Mouse (Mus musculus): ENCODE measurements around the gene Bcl6b. TPM values are rescaled to one million over a fixed set of nuclear protein-coding genes. Genes with fewer than 3 reads are reported as not detected.

The Bcl6b gene
- total RNA-seq, 1 experiment from 2014 or later = 0.69 TPM

DNA sequence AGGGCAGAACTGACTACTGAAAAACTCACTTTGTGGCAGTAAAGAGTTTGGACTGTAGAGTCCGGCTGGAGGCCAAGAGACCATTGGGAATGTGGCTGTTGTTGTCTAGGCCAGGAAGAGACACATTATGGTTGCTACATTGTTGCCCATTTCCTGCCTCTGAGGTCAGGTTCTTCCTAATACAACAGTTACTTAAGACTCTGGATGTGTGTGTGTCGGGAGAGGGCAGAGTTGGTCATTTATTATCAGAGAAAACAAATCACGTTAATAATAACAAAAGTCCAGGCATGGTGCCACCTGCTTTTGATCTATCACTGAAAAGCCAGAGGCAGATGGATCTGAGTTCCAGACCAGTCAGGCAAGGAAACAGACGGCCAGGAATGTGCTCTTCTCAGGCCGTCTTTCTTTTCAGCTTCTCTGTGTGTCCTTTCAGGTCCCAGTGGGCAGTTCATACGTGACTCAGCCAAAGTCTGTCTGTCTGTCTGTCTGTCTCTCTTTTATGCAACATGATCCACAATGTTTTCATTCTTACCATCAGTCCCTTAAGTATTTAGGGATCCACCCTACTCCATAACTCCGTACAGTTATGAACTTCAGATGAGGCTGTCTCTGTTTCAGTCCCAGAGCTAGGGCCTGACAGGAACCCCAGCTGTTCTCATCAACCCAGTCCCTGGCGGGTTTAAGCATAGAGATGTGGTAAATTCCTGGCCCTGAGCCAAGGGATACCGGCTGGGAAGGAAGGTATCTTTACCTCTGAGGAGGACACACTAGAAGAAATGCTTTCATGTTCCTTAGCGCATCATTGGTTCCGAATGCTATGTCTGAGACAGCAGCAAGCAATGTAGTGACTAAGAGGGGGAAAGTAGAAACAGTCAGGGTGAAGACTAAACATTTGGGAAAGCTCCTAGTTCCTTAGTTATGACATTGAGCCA, 36.0 kb downstream of the Bcl6b start:
- ATAC-seq (replicated peaks in 1 of 2; ENCODE audit: insufficient read depth in 1 of 2, low FRiP score in 2 of 2, low TSS enrichment in 1 of 2, low read depth in 1 of 2, poor library complexity in 2 of 2, severe bottlenecking in 2 of 2) = no peak

DNA sequence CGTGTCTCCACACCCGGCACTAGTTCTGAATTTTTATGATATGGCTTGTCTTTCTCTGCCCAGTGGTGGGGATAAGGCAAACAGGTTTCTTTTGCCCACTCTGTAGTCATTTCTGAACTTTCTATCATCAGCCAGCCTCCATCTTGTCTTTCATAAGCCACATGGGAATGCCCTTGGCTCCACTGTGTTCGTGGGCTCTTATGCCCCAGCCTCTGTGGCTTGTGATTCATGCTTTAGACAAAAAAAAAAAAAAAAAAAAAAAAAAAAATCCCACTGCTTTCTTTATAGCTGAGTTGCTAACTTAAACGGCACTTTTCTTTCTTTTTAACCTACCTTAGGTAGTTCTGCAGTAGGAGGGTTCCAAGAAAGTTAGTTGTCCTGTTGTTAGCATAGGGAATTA, 37.4 kb downstream of the Bcl6b start:
- no peak for ATAC-seq (replicated peaks in 1 of 2; ENCODE audit: insufficient read depth in 1 of 2, low FRiP score in 2 of 2, low TSS enrichment in 1 of 2, low read depth in 1 of 2, poor library complexity in 2 of 2, severe bottlenecking in 2 of 2)

DNA sequence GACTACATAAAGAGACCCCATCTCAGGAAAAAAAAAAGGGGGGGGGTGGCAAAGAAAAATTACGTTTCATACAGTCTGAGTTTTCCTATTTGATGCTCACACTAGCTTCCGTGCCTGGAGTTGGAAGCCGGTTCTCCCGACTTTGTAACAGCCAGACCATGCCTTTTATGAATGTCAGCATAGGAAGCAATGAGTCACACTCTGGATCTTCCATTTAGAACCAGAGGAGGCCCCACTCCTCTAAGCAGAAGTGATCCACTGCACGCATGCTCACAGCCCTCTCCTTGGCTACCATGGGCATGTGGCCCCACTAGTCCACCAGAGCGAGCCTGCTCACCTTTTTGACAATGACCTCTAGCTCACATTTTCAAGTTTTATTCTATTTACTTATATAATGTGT, 38.4 kb downstream of the Bcl6b start:
- ATAC-seq (replicated peaks in 1 of 2; ENCODE audit: insufficient read depth in 1 of 2, low FRiP score in 2 of 2, low TSS enrichment in 1 of 2, low read depth in 1 of 2, poor library complexity in 2 of 2, severe bottlenecking in 2 of 2) = no peak

DNA sequence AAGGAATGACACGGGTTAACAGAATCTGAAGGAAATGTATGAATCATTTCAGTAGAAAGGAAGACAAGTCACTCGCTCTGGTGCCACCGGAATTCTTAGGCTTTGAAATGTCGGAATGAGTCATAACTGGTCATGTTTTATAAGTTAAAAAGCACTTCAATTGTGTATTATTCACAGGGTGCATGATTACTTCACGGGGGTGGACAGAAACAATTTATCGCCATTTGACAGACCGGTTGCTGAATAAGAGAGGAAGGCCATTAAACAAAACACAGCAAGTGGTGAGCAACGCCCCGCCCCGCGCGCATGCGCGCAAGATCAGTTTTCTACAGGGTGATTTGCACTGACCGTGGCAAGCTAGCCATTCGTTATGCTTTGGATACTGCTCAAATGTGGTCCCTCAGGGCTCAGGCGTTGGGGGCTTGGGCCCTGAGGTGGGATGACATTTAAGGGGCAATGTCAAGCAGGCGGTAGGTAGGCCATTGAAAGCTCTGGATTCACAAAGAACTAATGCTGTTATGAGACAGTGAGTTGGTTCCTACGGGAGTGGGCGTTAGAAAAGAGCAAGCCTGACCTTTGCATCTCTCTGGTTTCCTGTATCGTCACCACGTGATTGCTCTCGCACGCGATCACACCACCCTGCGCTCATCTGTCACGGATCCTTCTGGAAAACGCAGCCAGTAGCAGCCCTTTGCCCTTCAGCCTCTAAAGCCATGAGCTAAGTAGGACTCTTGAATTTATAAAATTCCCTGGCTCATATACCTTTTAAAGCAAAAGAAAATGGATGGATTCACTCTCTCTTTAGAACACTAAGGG, 40.1 kb downstream of the Bcl6b start:
- ATAC-seq (replicated peaks in 1 of 2; ENCODE audit: insufficient read depth in 1 of 2, low FRiP score in 2 of 2, low TSS enrichment in 1 of 2, low read depth in 1 of 2, poor library complexity in 2 of 2, severe bottlenecking in 2 of 2) = no peak

DNA sequence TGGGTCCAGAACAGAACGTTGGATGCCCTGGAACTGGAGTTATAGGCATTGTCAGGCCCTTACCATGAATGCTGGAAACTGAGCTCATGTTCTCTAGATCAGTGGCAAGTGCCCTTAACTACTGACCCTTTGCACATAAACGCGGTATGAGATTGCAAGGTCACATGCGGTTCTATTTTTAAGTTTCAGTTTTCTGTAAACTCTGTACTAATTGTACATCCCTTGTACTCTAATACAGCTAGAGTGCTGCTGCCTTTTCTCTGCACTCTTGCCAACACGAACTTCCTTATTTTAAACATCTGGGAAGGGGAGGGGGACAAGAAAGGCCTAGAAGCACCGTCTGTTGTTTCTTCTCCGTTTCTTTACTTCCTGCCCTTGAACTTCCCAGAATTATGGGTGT, 44.5 kb downstream of the Bcl6b start:
- ATAC-seq (replicated peaks in 1 of 2; ENCODE audit: insufficient read depth in 1 of 2, low FRiP score in 2 of 2, low TSS enrichment in 1 of 2, low read depth in 1 of 2, poor library complexity in 2 of 2, severe bottlenecking in 2 of 2) = peak; percentile 17 to 22; a peak in 2 of 4 replicates

DNA sequence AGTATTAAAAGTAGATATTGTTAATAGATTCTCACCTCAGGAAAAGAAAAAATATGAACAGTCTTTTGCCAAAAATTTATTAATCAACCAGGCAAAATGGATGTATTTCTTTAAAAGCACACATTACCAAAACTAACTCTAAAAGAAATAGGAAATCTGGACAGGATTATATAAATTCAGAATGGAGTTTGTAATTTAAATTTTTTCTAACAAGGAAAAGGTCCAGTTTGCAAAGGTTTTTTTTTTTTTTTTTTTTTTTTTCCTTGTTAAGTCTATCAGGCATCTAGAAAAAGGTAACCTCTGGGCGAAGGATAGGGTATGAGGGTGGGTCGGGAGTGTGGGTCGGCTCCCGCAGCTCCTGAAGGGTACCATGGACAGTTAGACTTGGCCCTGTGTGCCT, 49.1 kb downstream of the Bcl6b start:
- ATAC-seq (replicated peaks in 1 of 2; ENCODE audit: insufficient read depth in 1 of 2, low FRiP score in 2 of 2, low TSS enrichment in 1 of 2, low read depth in 1 of 2, poor library complexity in 2 of 2, severe bottlenecking in 2 of 2) = no peak

DNA sequence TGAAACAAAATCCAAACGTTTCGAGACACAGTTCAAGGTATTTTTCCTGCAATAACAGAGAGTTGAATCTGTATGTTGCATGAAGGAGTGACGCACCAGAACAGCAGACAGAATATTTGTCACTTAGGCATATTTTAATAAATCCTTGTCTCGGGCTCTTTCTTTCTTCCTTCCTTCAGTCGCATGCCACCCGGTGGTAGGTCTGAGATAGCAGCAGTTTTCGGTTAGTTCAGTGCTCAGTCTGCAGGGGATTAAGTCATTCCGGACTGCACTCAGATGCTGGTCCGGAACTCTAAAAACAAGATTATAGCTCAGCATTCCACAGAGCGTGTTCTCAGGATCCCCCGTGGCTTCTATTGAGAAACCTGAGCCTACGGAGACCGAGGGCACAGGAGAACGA, 50.2 kb downstream of the Bcl6b start:
- ATAC-seq (replicated peaks in 1 of 2; ENCODE audit: insufficient read depth in 1 of 2, low FRiP score in 2 of 2, low TSS enrichment in 1 of 2, low read depth in 1 of 2, poor library complexity in 2 of 2, severe bottlenecking in 2 of 2) = peak in 1 of 2 experiments; percentile 46; a peak in 1 of 4 replicates

DNA sequence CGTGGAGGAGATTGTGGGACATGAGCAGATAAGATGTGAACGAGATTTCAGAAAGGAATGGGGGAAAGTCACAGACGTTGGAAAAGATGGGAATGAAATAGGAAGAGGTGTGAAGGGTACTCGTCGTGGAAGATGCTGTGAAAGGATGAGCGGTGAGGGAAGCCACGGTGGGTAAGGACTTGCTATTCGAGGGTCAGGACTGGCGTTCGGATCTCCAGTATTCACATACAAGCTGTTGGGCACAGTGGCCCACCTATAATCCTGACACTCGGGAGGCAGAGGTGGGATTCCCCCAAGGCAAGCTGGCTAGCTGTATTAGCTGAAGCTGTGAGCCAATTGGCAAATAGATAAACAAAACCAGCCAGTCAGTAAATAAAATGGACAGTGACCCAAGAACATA, 50.8 kb downstream of the Bcl6b start:
- ATAC-seq (replicated peaks in 1 of 2; ENCODE audit: insufficient read depth in 1 of 2, low FRiP score in 2 of 2, low TSS enrichment in 1 of 2, low read depth in 1 of 2, poor library complexity in 2 of 2, severe bottlenecking in 2 of 2) = no peak

DNA sequence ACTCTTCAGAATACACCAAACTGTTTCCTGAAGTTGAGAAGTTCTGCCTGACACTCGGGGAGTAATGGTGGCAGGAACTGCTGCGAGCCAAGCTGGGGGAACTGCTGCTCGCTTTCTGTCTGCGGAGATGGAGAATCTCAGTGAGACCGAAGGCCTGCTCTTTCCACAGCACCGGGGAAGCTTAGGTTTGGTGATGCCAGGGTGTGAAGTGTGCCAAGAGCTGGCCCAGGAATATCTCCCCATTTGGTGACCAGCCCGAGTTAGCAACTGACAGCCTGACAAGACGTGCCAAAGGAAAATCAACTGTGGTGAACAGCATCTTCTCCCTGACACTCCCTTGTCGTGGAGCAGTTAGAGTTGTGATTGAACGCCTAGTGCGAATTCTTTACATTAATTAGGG, 51.3 kb downstream of the Bcl6b start:
- no peak for ATAC-seq (replicated peaks in 1 of 2; ENCODE audit: insufficient read depth in 1 of 2, low FRiP score in 2 of 2, low TSS enrichment in 1 of 2, low read depth in 1 of 2, poor library complexity in 2 of 2, severe bottlenecking in 2 of 2)

DNA sequence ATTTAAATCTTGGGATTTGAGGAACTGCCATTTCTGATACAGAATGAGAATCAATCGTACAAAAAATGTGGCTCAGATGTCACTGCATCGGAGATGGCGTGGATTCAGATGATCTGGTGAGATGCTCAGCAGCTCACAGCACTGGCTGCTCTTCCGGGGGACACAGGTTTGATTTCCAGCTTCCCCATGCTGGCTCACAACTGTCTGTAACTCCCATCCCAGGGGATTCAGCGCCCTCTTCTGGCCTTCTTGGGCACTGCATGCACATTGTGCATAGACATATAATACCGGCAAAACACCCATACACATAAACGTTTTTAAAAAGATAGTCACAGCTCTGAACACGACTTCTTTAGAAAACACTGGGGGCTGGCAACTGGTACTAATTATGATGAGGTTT, 52.0 kb downstream of the Bcl6b start:
- ATAC-seq (replicated peaks in 1 of 2; ENCODE audit: insufficient read depth in 1 of 2, low FRiP score in 2 of 2, low TSS enrichment in 1 of 2, low read depth in 1 of 2, poor library complexity in 2 of 2, severe bottlenecking in 2 of 2) = no peak

DNA sequence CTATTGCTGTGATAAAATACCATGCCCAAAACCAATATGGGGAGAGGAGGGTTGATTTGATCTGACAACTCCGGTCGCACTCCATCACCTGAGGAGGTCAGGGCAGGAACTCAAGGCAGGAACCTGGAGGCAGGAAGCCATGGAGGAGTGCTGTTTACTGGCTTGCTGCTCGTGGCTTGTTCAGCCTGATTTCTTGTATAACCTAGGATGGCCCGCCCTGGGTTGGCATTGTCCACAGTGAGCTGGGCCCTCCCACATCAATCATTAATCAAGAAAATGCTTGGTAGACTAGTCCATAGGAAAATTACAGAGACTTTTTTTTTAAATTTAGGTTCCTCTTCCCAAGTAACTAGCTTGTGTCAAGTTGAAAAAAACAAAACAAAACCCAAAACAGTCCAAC, 55.1 kb downstream of the Bcl6b start:
- no peak for ATAC-seq (replicated peaks in 1 of 2; ENCODE audit: insufficient read depth in 1 of 2, low FRiP score in 2 of 2, low TSS enrichment in 1 of 2, low read depth in 1 of 2, poor library complexity in 2 of 2, severe bottlenecking in 2 of 2)

Other genes with a start within 250 kb of the Bcl6b start
- 17.3 and 21.4 TPM in 2 replicates for gene Ctdnep1, start 248.6 kb downstream of the Bcl6b start, total RNA-seq (2017)
- gene Elp5, start 247.3 kb downstream of the Bcl6b start, total RNA-seq (2017) = 48.6 and 59.9 TPM in 2 replicates
- gene Gabarap, start 238.7 kb downstream of the Bcl6b start, total RNA-seq (2017) = 211 and 252 TPM in 2 replicates
- 44.2 and 45.3 TPM in 2 replicates for gene Phf23, start 234.0 kb downstream of the Bcl6b start, total RNA-seq (2017)
- 22.6 and 35.9 TPM in 2 replicates for gene Dvl2, start 229.2 kb downstream of the Bcl6b start, total RNA-seq (2017)
- gene Acadvl, start 214.4 kb downstream of the Bcl6b start, total RNA-seq (2017) = 42.8 and 51.7 TPM in 2 replicates
- 9.3 and 10.0 TPM in 2 replicates for gene Dlg4, start 212.9 kb downstream of the Bcl6b start, total RNA-seq (2017)
- 1.1 TPM in 1 of 2 replicates, not detected in the other for gene Asgr1, start 175.7 kb downstream of the Bcl6b start, total RNA-seq (2017)
- 0.45 TPM in 1 of 2 replicates, not detected in the other for gene Asgr2, start 137.2 kb downstream of the Bcl6b start, total RNA-seq (2017)
- 1.2 and 5.9 TPM in 2 replicates for gene Mgl2, start 99.5 kb downstream of the Bcl6b start, total RNA-seq (2017)
- gene Clec10a, start 73.6 kb downstream of the Bcl6b start, total RNA-seq (2017) = 9.9 and 14.6 TPM in 2 replicates
- 5.9 and 10.0 TPM in 2 replicates for gene Slc16a11, start 17.0 kb downstream of the Bcl6b start, total RNA-seq (2017)
- 13.4 and 15.6 TPM in 2 replicates for gene Slc16a13, start 8.7 kb downstream of the Bcl6b start, total RNA-seq (2017)
- 19.7 and 35.1 TPM in 2 replicates for gene 0610010K14Rik, start 8.1 kb upstream of the Bcl6b start, total RNA-seq (2017)
- 3.7 TPM in 1 of 2 replicates, not detected in the other for gene Gm21988, start 10.0 kb upstream of the Bcl6b start, total RNA-seq (2017)
- gene Rnasek, start 10.0 kb upstream of the Bcl6b start, total RNA-seq (2017) = 19.7 and 22.5 TPM in 2 replicates
- 0.25 and 0.30 TPM in 2 replicates for gene Alox12, start 25.6 kb upstream of the Bcl6b start, total RNA-seq (2017)
- not detected in 2 replicates for gene Alox12e, start 92.8 kb upstream of the Bcl6b start, total RNA-seq (2017)
- gene Alox15, start 122.2 kb upstream of the Bcl6b start, total RNA-seq (2017) = 1.6 and 4.4 TPM in 2 replicates
- gene Pelp1, start 180.2 kb upstream of the Bcl6b start, total RNA-seq (2017) = 8.8 and 9.8 TPM in 2 replicates
- gene Arrb2, start 202.8 kb upstream of the Bcl6b start, total RNA-seq (2017) = 43.3 and 68.7 TPM in 2 replicates
- 38.1 and 40.7 TPM in 2 replicates for gene Med11, start 222.1 kb upstream of the Bcl6b start, total RNA-seq (2017)
- 0.35 TPM in 1 of 2 replicates, not detected in the other for gene Zmynd15, start 229.6 kb upstream of the Bcl6b start, total RNA-seq (2017)
- 1.8 TPM in 1 of 2 replicates, not detected in the other for gene Cxcl16, start 230.2 kb upstream of the Bcl6b start, total RNA-seq (2017)

All from hematopoietic stem cell, adult 5-6 weeks (primary cell).